ENCODE assay signal across 8 mouse cellular contexts in genomic region chr10:79705951-79706350, GRCm38 (mm10). TPM values are rescaled to one million over a fixed set of nuclear protein-coding genes. Genes with fewer than 3 reads are reported as not detected.
DNase-seq lines count a peak whose midpoint lies in the region; ATAC-seq and TF ChIP-seq lines count a peak whose summit lies in the region.

No protein-coding gene starts in this region.

- H3K4me1 ChIP-seq in lung, postnatal 0 days (ENCODE audit: insufficient read depth, low read depth, low read length): peaks cover 24% of the 10 kb centered on the region
- H3K4me1 ChIP-seq in erythroblast, embryonic 14.5 days (ENCODE audit: control insufficient read depth): peaks cover 68% of the 10 kb centered on the region
- H3K4me1 ChIP-seq in liver, embryonic 11.5 days (replicated peaks; ENCODE audit: control insufficient read depth, insufficient read depth, low read length): peaks cover 48% of the 10 kb centered on the region
- H3K4me1 ChIP-seq in stomach, embryonic 15.5 days: peaks cover 46% of the 10 kb centered on the region

- peak overlapping the region; percentile 80 for H3K9ac ChIP-seq in lung, postnatal 0 days (replicated peaks; ENCODE audit: low read depth)
- H3K9ac ChIP-seq in liver, embryonic 11.5 days (ENCODE audit: low read depth, low read length): peak overlapping the region; percentile 98
- H3K9ac ChIP-seq in stomach, embryonic 15.5 days: 0 out of 2 replicates have a peak overlapping the region, but pooled peaks have one; percentile 88

- 56% methylated on average over 5 of the region's 5 CpGs for WGBS in lung, postnatal 0 days
- 52% methylated on average over 5 of the region's 5 CpGs for WGBS in liver, embryonic 11.5 days
- 72% methylated on average over 5 of the region's 5 CpGs for WGBS in stomach, embryonic 15.5 days

- H3K4me3 ChIP-seq in lung, postnatal 0 days (ENCODE audit: low read depth, low read length): peak overlapping the region; percentile 65
- H3K4me3 ChIP-seq in erythroblast, embryonic 14.5 days (replicated peaks): peak overlapping the region; percentile 81
- peak overlapping the region; percentile 95 for H3K4me3 ChIP-seq in liver, embryonic 11.5 days (ENCODE audit: low read depth, low read length)
- peak overlapping the region; percentile 71 for H3K4me3 ChIP-seq in stomach, embryonic 15.5 days (replicated peaks)

- TF ChIP-seq CTCF in lung, postnatal 0 days (IDR thresholded peaks at IDR 0.05): no peak

- H3K4me2 ChIP-seq in lung, postnatal 0 days (replicated peaks; ENCODE audit: low read depth, low read length): peak overlapping the region; percentile 58
- H3K4me2 ChIP-seq in liver, embryonic 11.5 days: peak overlapping the region; percentile 82
- peak overlapping the region; percentile 83 for H3K4me2 ChIP-seq in stomach, embryonic 15.5 days

- DNase-seq in lung, postnatal 0 days (ENCODE audit: low spot score): no peak
- DNase-seq in lung, postnatal 14 days: no peak
- DNase-seq in liver, embryonic 11.5 days (ENCODE audit: low spot score): peak; percentile 63
- no peak for DNase-seq in right cerebral cortex, postnatal 14 days
- no peak for DNase-seq in layer of hippocampus, adult 9-10 months (ENCODE audit: low spot score)
- DNase-seq in lung, adult 18-20 months: no peak

- H3K36me3 ChIP-seq in lung, postnatal 0 days (ENCODE audit: insufficient read depth, low read length): peaks cover 11% of the 10 kb centered on the region
- H3K36me3 ChIP-seq in erythroblast, embryonic 14.5 days (ENCODE audit: control insufficient read depth): peaks cover 62% of the 10 kb centered on the region
- peaks cover 37% of the 10 kb centered on the region for H3K36me3 ChIP-seq in liver, embryonic 11.5 days (ENCODE audit: control insufficient read depth, insufficient read depth, low read length)
- H3K36me3 ChIP-seq in stomach, embryonic 15.5 days: peaks cover 25% of the 10 kb centered on the region

- no peak for TF ChIP-seq EP300 in lung, postnatal 0 days (IDR thresholded peaks at IDR 0.05)

- H3K27ac ChIP-seq in lung, postnatal 0 days (ENCODE audit: low read length): peak overlapping the region; percentile 11; the same call in 1 of the 2 replicates
- H3K27ac ChIP-seq in liver, embryonic 11.5 days (ENCODE audit: low read depth, low read length): peak overlapping the region; percentile 92
- no peak overlapping the region; the same call in 1 of the 2 replicates for H3K27ac ChIP-seq in stomach, embryonic 15.5 days

- ATAC-seq in lung, postnatal 0 days: no peak
- ATAC-seq in liver, embryonic 11.5 days (replicated peaks; ENCODE audit: low FRiP score): peak; percentile 78
- ATAC-seq in stomach, embryonic 15.5 days (ENCODE audit: insufficient read depth, low FRiP score, low read depth): peak; percentile 53; the same call in 1 of the 2 replicates

- H3K27me3 ChIP-seq in lung, postnatal 0 days (replicated peaks; ENCODE audit: insufficient read depth, low read length): no peaks in the 10 kb centered on the region
- H3K27me3 ChIP-seq in erythroblast, embryonic 14.5 days (ENCODE audit: control insufficient read depth): no peaks in the 10 kb centered on the region; the same call in 1 of the 2 replicates
- H3K27me3 ChIP-seq in liver, embryonic 11.5 days (replicated peaks; ENCODE audit: control insufficient read depth, insufficient read depth, low read length): no peaks in the 10 kb centered on the region
- no peaks in the 10 kb centered on the region for H3K27me3 ChIP-seq in stomach, embryonic 15.5 days (replicated peaks)

- no peaks in the 10 kb centered on the region for H3K9me3 ChIP-seq in lung, postnatal 0 days (ENCODE audit: low read length)
- no peaks in the 10 kb centered on the region for H3K9me3 ChIP-seq in erythroblast, embryonic 14.5 days (ENCODE audit: control insufficient read depth, low read length)
- no peaks in the 10 kb centered on the region for H3K9me3 ChIP-seq in liver, embryonic 11.5 days (ENCODE audit: control insufficient read depth, low read length)
- H3K9me3 ChIP-seq in stomach, embryonic 15.5 days: no peaks in the 10 kb centered on the region

RNA-seq across cellular contexts. Expression of gene Bsg, which starts 1.7 kb away (rescaled TPM):
- polyA plus RNA-seq in lung, postnatal 0 days (2015; fragmentation: Nextera tagmentation; extraction: Ambion mirVana): 1,234 and 1,299 TPM in 2 replicates
- 836 and 840 TPM in 2 replicates for polyA plus RNA-seq in erythroblast, embryonic 14.5 days (2012)
- 992 and 1,001 TPM in 2 replicates for polyA plus RNA-seq in liver, embryonic 11.5 days (2014; fragmentation: Nextera tagmentation; extraction: Ambion mirVana)
- 1,050 and 1,128 TPM in 2 replicates for polyA plus RNA-seq in stomach, embryonic 15.5 days (2015; fragmentation: Nextera tagmentation; extraction: Ambion mirVana)

RNA-seq across cellular contexts. Expression of gene Hcn2, which starts 10.5 kb away (rescaled TPM):
- polyA plus RNA-seq in lung, postnatal 0 days (2015; fragmentation: Nextera tagmentation; extraction: Ambion mirVana): 0.12 and 0.15 TPM in 2 replicates
- polyA plus RNA-seq in erythroblast, embryonic 14.5 days (2012): 0.08 and 0.15 TPM in 2 replicates
- not detected in 2 replicates for polyA plus RNA-seq in liver, embryonic 11.5 days (2014; fragmentation: Nextera tagmentation; extraction: Ambion mirVana)
- polyA plus RNA-seq in stomach, embryonic 15.5 days (2015; fragmentation: Nextera tagmentation; extraction: Ambion mirVana): 0.08 and 0.14 TPM in 2 replicates

RNA-seq across cellular contexts. Expression of gene Gzmm, which starts 17.1 kb away (rescaled TPM):
- polyA plus RNA-seq in lung, postnatal 0 days (2015; fragmentation: Nextera tagmentation; extraction: Ambion mirVana): 0.57 and 0.69 TPM in 2 replicates
- polyA plus RNA-seq in erythroblast, embryonic 14.5 days (2012): 0.08 and 0.09 TPM in 2 replicates
- polyA plus RNA-seq in liver, embryonic 11.5 days (2014; fragmentation: Nextera tagmentation; extraction: Ambion mirVana): 0.16 and 0.45 TPM in 2 replicates
- polyA plus RNA-seq in stomach, embryonic 15.5 days (2015; fragmentation: Nextera tagmentation; extraction: Ambion mirVana): 0.40 and 0.57 TPM in 2 replicates

RNA-seq across cellular contexts. Expression of gene Cdc34, which starts 24.0 kb away (rescaled TPM):
- 52.7 and 64.3 TPM in 2 replicates for polyA plus RNA-seq in lung, postnatal 0 days (2015; fragmentation: Nextera tagmentation; extraction: Ambion mirVana)
- 65.0 and 72.0 TPM in 2 replicates for polyA plus RNA-seq in erythroblast, embryonic 14.5 days (2012)
- 213 and 236 TPM in 2 replicates for polyA plus RNA-seq in liver, embryonic 11.5 days (2014; fragmentation: Nextera tagmentation; extraction: Ambion mirVana)
- 107 and 108 TPM in 2 replicates for polyA plus RNA-seq in stomach, embryonic 15.5 days (2015; fragmentation: Nextera tagmentation; extraction: Ambion mirVana)

RNA-seq across cellular contexts. Expression of gene Tpgs1, which starts 36.8 kb away (rescaled TPM):
- polyA plus RNA-seq in lung, postnatal 0 days (2015; fragmentation: Nextera tagmentation; extraction: Ambion mirVana): 64.6 and 71.2 TPM in 2 replicates
- polyA plus RNA-seq in erythroblast, embryonic 14.5 days (2012): 15.5 and 17.8 TPM in 2 replicates
- 48.5 and 50.5 TPM in 2 replicates for polyA plus RNA-seq in liver, embryonic 11.5 days (2014; fragmentation: Nextera tagmentation; extraction: Ambion mirVana)
- polyA plus RNA-seq in stomach, embryonic 15.5 days (2015; fragmentation: Nextera tagmentation; extraction: Ambion mirVana): 58.2 and 59.3 TPM in 2 replicates
